Mouse (Mus musculus) ES-Bruce4 (cell line): ENCODE results near the gene Kcnd1. TPM values are rescaled to one million over a fixed set of nuclear protein-coding genes. Genes with fewer than 3 reads are reported as not detected.
A peak's percentile ranks its signal among the peaks of the same experiment; 100 is the strongest.

ENCODE experiments used
- H3K27ac ChIP-seq: 2 replicates; pipeline ENCODE4 v1.5.1; 2012; ENCODE audit warnings: low read length, inconsistent platforms; ENCODE audit not compliant: insufficient read depth
- H3K27me3 ChIP-seq: 2 replicates; pipeline ENCODE4 v1.6.1; 2012; ENCODE audit warnings: mild to moderate bottlenecking, low read length, inconsistent platforms; ENCODE audit not compliant: control insufficient read depth, poor library complexity, insufficient read depth, severe bottlenecking
- H3K36me3 ChIP-seq: 2 replicates; pipeline ENCODE4 v1.6.1; 2012; ENCODE audit warnings: inconsistent platforms, mild to moderate bottlenecking, low read length, moderate library complexity; ENCODE audit not compliant: control insufficient read depth, poor library complexity, insufficient read depth, severe bottlenecking
- H3K4me1 ChIP-seq: one replicate; pipeline ENCODE4 v1.8.1; 2011; ENCODE audit warnings: low read length; ENCODE audit not compliant: control insufficient read depth, insufficient read depth
- H3K4me3 ChIP-seq: 2 replicates; pipeline ENCODE4 v1.5.1; 2011; ENCODE audit warnings: low read depth, mild to moderate bottlenecking, low read length
- H3K9ac ChIP-seq: 2 replicates; pipeline ENCODE4 v1.6.1; 2012; ENCODE audit warnings: low read depth, mild to moderate bottlenecking, inconsistent platforms; ENCODE audit not compliant: poor library complexity, severe bottlenecking
- H3K9me3 ChIP-seq: replicated peaks from 2 replicates; pipeline ENCODE4 v1.6.1; 2012; ENCODE audit warnings: mild to moderate bottlenecking, low read length, inconsistent platforms; ENCODE audit not compliant: control insufficient read depth, poor library complexity, insufficient read depth, severe bottlenecking
- CTCF ChIP-seq: IDR thresholded peaks from one replicate; pipeline ENCODE4 v1.8.1; 2011; ENCODE audit warnings: low read depth, low read length
- EP300 ChIP-seq: IDR thresholded peaks from 2 replicates; pipeline ENCODE4 v1.6.1; 2011; ENCODE audit warnings: low read depth, low read length; ENCODE audit not compliant: insufficient read depth
- POLR2A ChIP-seq: IDR thresholded peaks from one replicate; pipeline ENCODE4 v1.8.1; 2011; ENCODE audit warnings: low read length; ENCODE audit not compliant: insufficient read depth
- polyA plus RNA-seq: library from polyadenylated mRNA; stranded (reverse); fragments of >200 nt; gene quantifications from 2 replicates; pipeline ENCODE4 v1.2.4, GENCODE M21; 2011; ENCODE audit warnings: low read depth; ENCODE audit not compliant: missing spikeins, insufficient read depth, insufficient read length

Kcnd1 gene
- polyA plus RNA-seq, 1 experiment, result 8.3 TPM

DNA sequence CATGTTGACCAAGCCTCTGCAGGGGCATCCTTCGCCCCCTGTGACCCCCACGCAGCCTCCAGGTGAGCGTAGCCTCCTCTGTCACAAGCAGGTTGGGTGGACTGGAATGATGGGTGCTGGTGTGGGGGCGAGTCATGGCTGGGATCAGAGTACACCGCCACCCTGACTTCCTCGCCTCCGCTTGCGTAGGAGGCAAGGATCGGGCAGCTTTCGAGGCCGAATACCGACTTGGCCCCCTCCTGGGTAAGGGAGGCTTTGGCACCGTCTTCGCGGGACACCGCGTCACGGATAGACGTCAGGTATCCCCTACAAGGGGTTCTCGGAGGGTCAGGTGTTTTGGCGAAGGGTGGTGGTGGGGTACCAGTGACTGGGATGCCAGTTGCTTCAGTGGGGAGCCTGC, 56.4 kb downstream of the Kcnd1 start:
- peak overlapping the region; percentile 55 for H3K9ac ChIP-seq
- no peaks in the 10 kb centered on the region for H3K9me3 ChIP-seq
- peaks cover 2% of the 10 kb centered on the region; the same call in 1 of the 2 replicates for H3K36me3 ChIP-seq
- H3K4me3 ChIP-seq, result peak overlapping the region; percentile 70
- H3K27me3 ChIP-seq, result no peaks in the 10 kb centered on the region
- no peak overlapping the region for H3K27ac ChIP-seq
- H3K4me1 ChIP-seq, result no peaks in the 10 kb centered on the region
- no peak for TF ChIP-seq EP300

DNA sequence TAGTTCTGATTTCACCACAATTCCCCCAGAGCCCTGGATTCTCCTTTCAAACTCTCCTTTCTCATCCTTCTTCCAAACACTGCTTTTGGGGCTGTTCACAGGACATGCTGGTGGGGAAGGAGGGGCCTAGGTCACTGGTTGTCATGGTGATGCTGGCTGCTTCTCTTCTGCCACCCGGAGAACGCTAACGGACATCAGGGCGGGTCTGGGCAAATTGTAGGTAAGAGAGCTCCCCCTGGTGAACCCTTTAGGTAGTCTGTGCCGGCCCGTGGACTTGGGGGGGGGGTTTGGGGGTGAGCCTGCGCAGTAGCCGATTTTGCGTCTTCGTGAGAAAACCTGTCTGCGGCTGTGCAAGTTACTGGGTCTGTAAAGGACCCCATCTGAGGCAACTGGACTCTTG, 57.7 kb downstream of the Kcnd1 start:
- Histone ChIP-seq H3K36me3 (no peaks in the 10 kb centered on the region), H3K27me3 (no peaks in the 10 kb centered on the region), H3K9ac (no peak overlapping the region), H3K4me1 (no peaks in the 10 kb centered on the region), H3K27ac (no peak overlapping the region), H3K4me3 (peak overlapping the region; percentile 36), H3K9me3 (no peaks in the 10 kb centered on the region)
- TF ChIP-seq POLR2A, result no peak
- no peak for TF ChIP-seq EP300
- no peak for TF ChIP-seq CTCF

DNA sequence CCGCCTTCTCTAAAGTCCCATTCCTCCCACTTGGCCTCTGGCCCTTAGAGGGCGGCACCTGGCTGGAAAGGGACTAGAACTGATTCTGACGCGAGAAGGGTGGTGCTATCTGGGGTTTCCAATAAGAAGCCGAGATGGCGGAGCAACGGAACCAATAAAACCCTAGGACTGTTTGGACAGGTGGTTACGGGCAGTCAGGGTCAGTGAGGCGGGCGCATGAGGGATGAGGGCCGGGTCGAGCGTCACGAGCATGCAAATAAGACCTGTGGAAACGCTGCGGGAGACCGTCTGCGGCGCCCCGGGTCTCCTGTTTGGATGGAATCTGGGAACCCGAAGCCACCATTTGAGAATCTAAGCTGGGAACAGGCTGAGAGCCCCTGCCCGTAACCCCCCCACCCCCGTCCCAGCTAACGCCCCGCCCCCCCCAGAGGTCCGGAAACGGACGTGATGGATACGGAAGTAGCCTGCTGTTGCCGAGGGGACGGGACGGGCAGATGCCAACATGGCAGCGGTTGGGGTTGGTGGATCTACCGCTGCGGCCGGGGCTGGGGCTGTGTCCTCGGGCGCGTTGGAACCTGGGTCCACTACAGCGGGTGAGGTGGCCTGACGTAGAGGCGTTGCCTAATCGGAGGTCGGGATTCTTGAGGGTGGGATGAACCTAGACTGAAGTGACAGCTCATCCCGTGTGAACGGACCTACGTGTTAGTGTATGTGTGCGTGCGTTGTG, 61.9 kb downstream of the Kcnd1 start, which contains the start of gene Slc35a2:
TSS of gene Slc35a2 (plus strand) at position 188 of the 727 bp plus-strand sequence.
- no peaks in the 10 kb centered on the region for H3K36me3 ChIP-seq
- H3K4me1 ChIP-seq, result no peaks in the 10 kb centered on the region
- H3K27me3 ChIP-seq, result no peaks in the 10 kb centered on the region
- no peak for TF ChIP-seq POLR2A
- no peak for TF ChIP-seq EP300
- no peak for TF ChIP-seq CTCF
- no peaks in the 10 kb centered on the region for H3K9me3 ChIP-seq
- H3K9ac ChIP-seq, result peak within 1 kb of the TSS; percentile 54
- peak within 1 kb of the TSS; percentile 29 for H3K27ac ChIP-seq
- peak within 1 kb of the TSS; percentile 92 for H3K4me3 ChIP-seq

Other genes with a start within 250 kb of the Kcnd1 start
- gene Foxp3, start 248.6 kb upstream of the Kcnd1 start, polyA plus RNA-seq, result not detected in 2 replicates
- 7.0 and 11.5 TPM in 2 replicates for gene Ppp1r3f, start 248.0 kb upstream of the Kcnd1 start, polyA plus RNA-seq
- gene Ccdc22, start 216.8 kb upstream of the Kcnd1 start, polyA plus RNA-seq, result 12.1 and 13.1 TPM in 2 replicates
- 0.14 and 0.16 TPM in 2 replicates for gene Cacna1f, start 215.2 kb upstream of the Kcnd1 start, polyA plus RNA-seq
- gene Syp, start 183.8 kb upstream of the Kcnd1 start, polyA plus RNA-seq, result 5.3 and 5.9 TPM in 2 replicates
- gene Prickle3, start 165.0 kb upstream of the Kcnd1 start, polyA plus RNA-seq, result 5.8 and 6.1 TPM in 2 replicates
- gene Plp2, start 150.9 kb upstream of the Kcnd1 start, polyA plus RNA-seq, result 239 and 246 TPM in 2 replicates
- gene Magix, start 141.0 kb upstream of the Kcnd1 start, polyA plus RNA-seq, result not detected in 2 replicates
- 14.7 and 17.1 TPM in 2 replicates for gene Gpkow, start 125.2 kb upstream of the Kcnd1 start, polyA plus RNA-seq
- 44.6 and 56.8 TPM in 2 replicates for gene Wdr45, start 108.0 kb upstream of the Kcnd1 start, polyA plus RNA-seq
- gene Gm45208, start 100.0 kb upstream of the Kcnd1 start, polyA plus RNA-seq, result not detected in 2 replicates
- gene Praf2, start 93.8 kb upstream of the Kcnd1 start, polyA plus RNA-seq, result 53.8 and 67.7 TPM in 2 replicates
- 20.4 and 28.9 TPM in 2 replicates for gene Ccdc120, start 71.4 kb upstream of the Kcnd1 start, polyA plus RNA-seq
- 65.8 and 81.6 TPM in 2 replicates for gene Tfe3, start 59.7 kb upstream of the Kcnd1 start, polyA plus RNA-seq
- 18.5 and 19.2 TPM in 2 replicates for gene Gripap1, start 32.5 kb upstream of the Kcnd1 start, polyA plus RNA-seq
- 85.0 and 90.6 TPM in 2 replicates for gene Otud5, start 19.1 kb downstream of the Kcnd1 start, polyA plus RNA-seq
- gene Pim2, start 56.0 kb downstream of the Kcnd1 start, polyA plus RNA-seq, result 29.8 and 31.2 TPM in 2 replicates
- gene Slc35a2, start 61.7 kb downstream of the Kcnd1 start, polyA plus RNA-seq, result 25.6 and 31.4 TPM in 2 replicates
- gene Pqbp1, start 77.0 kb downstream of the Kcnd1 start, polyA plus RNA-seq, result 83.3 and 87.9 TPM in 2 replicates
- 41.6 and 44.9 TPM in 2 replicates for gene Timm17b, start 77.1 kb downstream of the Kcnd1 start, polyA plus RNA-seq
- gene Gm10491, start 85.5 kb downstream of the Kcnd1 start, polyA plus RNA-seq, result not detected in 2 replicates
- not detected in 2 replicates for gene Gm10490, start 87.3 kb downstream of the Kcnd1 start, polyA plus RNA-seq
- gene Pcsk1n, start 97.5 kb downstream of the Kcnd1 start, polyA plus RNA-seq, result 12.3 and 16.9 TPM in 2 replicates
- gene Eras, start 106.3 kb downstream of the Kcnd1 start, polyA plus RNA-seq, result 31.2 and 31.7 TPM in 2 replicates
- gene Hdac6, start 125.6 kb downstream of the Kcnd1 start, polyA plus RNA-seq, result 85.6 and 101 TPM in 2 replicates
- 1.3 and 1.9 TPM in 2 replicates for gene Gata1, start 155.8 kb downstream of the Kcnd1 start, polyA plus RNA-seq
- 15.9 and 16.6 TPM in 2 replicates for gene Glod5, start 196.2 kb downstream of the Kcnd1 start, polyA plus RNA-seq